Mouse (Mus musculus) limb, embryonic 11.5 days (tissue): ENCODE results near the gene Rasal3. TPM values are rescaled to one million over a fixed set of nuclear protein-coding genes. Genes with fewer than 3 reads are reported as not detected.

Experiments used
- ATAC-seq: fragments of 200-750 bp; cut with Nextera tagmentation; 2 replicates; pipeline ENCODE4 v1.8.0; 2017; ENCODE audit warnings: low read depth; ENCODE audit not compliant: insufficient number of reproducible peaks, low FRiP score, low TSS enrichment
- DNase-seq: peaks from one replicate; pipeline ENCODE4 v3.0.0-alpha.2; 2015; ENCODE audit warnings: low spot score
- H3K27ac ChIP-seq: fragments of 300-500 bp; sonication (generic); replicated peaks from 2 replicates; pipeline ENCODE4 v1.5.1; 2014; ENCODE audit warnings: low read depth, mild to moderate bottlenecking, low read length
- H3K27me3 ChIP-seq: fragments of 300-500 bp; sonication (generic); 2 replicates; pipeline ENCODE4 v1.6.1; 2014; ENCODE audit warnings: mild to moderate bottlenecking, low read length, mixed read lengths; ENCODE audit not compliant: control insufficient read depth, insufficient read depth
- H3K36me3 ChIP-seq: fragments of 300-500 bp; sonication (generic); 2 replicates; pipeline ENCODE4 v1.6.1; 2014; ENCODE audit warnings: mild to moderate bottlenecking, low read length, moderate library complexity, mixed read lengths; ENCODE audit not compliant: control insufficient read depth, insufficient read depth
- H3K4me1 ChIP-seq: fragments of 300-500 bp; sonication (generic); 2 replicates; pipeline ENCODE4 v1.6.1; 2014; ENCODE audit warnings: low read length, mixed read lengths; ENCODE audit not compliant: control insufficient read depth, insufficient read depth
- H3K4me2 ChIP-seq: fragments of 300-500 bp; sonication (generic); 2 replicates; pipeline ENCODE4 v1.6.1; 2014; ENCODE audit warnings: low read depth, mild to moderate bottlenecking, moderate library complexity; ENCODE audit not compliant: severe bottlenecking
- H3K4me3 ChIP-seq: fragments of 300-500 bp; sonication (generic); 2 replicates; pipeline ENCODE4 v1.5.1; 2014; ENCODE audit warnings: low read depth, low read length
- H3K9ac ChIP-seq: fragments of 300-500 bp; sonication (generic); 2 replicates; pipeline ENCODE4 v1.6.1; 2014; ENCODE audit warnings: mild to moderate bottlenecking, low read length
- H3K9me3 ChIP-seq: fragments of 300-500 bp; sonication (generic); 2 replicates; pipeline ENCODE4 v1.6.1; 2016; ENCODE audit warnings: low read length; ENCODE audit not compliant: control insufficient read depth
- WGBS: fragments of 180-500 bp; shearing (Covaris S2); extraction: QIAGEN DNeasy Blood & Tissue Kit; methylation state at CpG from one replicate; pipeline ENCODE4 v1.1.7; 2014; 5-methylcytosine and 5-hydroxymethylcytosine counted together
- polyA plus RNA-seq: library from polyadenylated mRNA; unstranded; fragments of >200 nt; fragmentation: Nextera tagmentation; extraction: Ambion mirVana; gene quantifications from 2 replicates; pipeline ENCODE4 v1.2.1, GENCODE M21; 2014

Gene Rasal3
- 0.64 and 0.69 TPM in 2 replicates for polyA plus RNA-seq

DNA sequence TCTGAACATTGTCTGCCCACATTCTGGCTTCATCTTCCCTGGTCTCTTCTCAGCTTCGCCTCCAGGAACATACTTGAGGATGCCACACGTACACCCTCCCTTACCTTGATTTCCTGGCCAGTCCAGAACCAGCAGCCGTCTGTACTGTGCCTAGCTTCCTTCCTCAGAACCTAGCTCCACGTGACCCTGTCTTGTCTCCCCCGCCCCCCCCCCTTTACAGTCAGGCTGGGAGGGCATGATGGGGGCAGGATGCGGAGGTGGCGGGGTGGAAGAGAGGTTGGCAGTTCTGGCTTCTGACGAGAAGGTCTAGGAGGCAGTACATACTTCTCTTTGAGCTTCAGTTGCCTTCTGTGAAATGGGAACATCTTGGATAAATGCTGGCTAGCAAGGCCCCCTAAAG, at the start of gene Rasal3:
TSS of gene Rasal3 (minus strand) at position 167 of the 400 bp plus-strand sequence.
- Histone ChIP-seq H3K4me1 (no peaks in the 10 kb centered on the region), H3K9ac (no peak within 1 kb of the TSS), H3K27me3 (peaks cover 6% of the 10 kb centered on the region), H3K9me3 (no peaks in the 10 kb centered on the region), H3K27ac (no peak within 1 kb of the TSS), H3K4me3 (no peak within 1 kb of the TSS), H3K4me2 (no peak within 1 kb of the TSS), H3K36me3 (no peaks in the 10 kb centered on the region)
- WGBS: 79% methylated on average over 8 of the region's 8 CpGs
- DNase-seq: no peak
- no peak for ATAC-seq

DNA sequence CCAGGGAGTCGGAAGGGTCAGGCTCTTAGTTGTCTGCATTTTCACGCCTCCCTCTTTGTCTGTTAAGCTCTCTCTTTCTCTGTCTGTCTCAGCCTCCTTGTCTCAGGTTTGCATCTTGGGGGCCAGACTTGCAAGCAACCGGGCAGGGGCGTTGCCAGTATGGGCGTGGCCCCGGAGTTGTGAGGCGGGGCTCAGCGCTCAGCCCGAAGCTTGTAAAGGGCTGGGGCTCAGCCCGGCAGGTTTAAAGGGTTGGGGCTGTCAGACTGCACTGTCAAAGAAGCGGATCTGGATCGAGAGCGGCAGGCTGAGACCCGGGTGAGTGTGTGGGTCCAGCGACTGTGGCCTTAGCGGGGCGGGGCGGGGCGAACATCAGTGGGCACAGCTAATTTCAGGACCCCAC, 49.1 kb upstream of the Rasal3 start, which contains the start of gene Cyp4f39:
TSS of gene Cyp4f39 (plus strand) at position 242 of the 400 bp plus-strand sequence.
- no peaks in the 10 kb centered on the region for H3K36me3 ChIP-seq
- no peaks in the 10 kb centered on the region for H3K9me3 ChIP-seq
- peak within 1 kb of the TSS; percentile 53 for H3K4me2 ChIP-seq
- 0 out of 2 replicates have a peak within 1 kb of the TSS, but pooled peaks have one; percentile 22 for H3K9ac ChIP-seq
- peak within 1 kb of the TSS; percentile 20; the same call in 1 of the 2 replicates for H3K4me3 ChIP-seq
- no peaks in the 10 kb centered on the region for H3K4me1 ChIP-seq
- no peak within 1 kb of the TSS for H3K27ac ChIP-seq
- ATAC-seq (0 out of 2 replicates have a peak, but pooled peaks have one; percentile 62), DNase-seq (peak; percentile 68)
- H3K27me3 ChIP-seq: peaks cover 3% of the 10 kb centered on the region; the same call in 1 of the 2 replicates
- WGBS: 1% methylated on average over 19 of the region's 19 CpGs

DNA sequence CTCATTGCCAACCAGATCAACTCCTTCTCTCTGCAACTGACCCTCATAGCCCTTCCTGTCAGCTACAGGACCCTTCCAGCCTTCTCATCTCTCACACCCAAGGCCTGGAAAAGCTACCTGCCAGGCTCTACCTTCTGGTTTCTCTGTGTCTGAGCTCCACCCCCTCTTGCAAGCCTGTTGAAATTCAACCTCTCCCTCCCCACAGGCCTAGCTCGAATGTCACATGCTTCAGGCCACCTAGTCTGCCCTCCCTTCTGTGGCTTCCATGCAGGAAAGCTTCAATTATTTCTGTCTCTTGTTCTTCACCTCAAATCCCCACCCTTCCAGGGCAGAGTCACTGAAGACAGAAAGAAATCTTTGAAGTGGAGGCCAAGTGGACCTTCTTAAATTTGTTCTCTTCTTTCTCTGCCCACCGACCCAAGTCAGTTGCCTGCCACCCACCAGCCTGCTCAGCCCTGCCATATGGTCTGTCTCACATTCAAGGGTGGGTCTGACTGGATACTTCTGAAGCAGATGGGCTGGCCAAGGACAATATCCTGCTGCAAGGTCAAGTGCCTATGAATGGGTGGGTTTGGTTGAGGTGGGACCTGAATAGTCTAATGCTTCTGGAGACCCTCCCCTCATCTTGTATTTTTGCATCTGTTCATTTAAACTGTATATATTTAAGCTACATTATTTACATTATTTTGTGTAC, 47.6 kb upstream of the Rasal3 start:
- Histone ChIP-seq H3K4me3 (no peak overlapping the region), H3K27me3 (peaks cover 3% of the 10 kb centered on the region; the same call in 1 of the 2 replicates), H3K27ac (no peak overlapping the region), H3K4me2 (no peak overlapping the region), H3K36me3 (no peaks in the 10 kb centered on the region), H3K9ac (no peak overlapping the region), H3K9me3 (no peaks in the 10 kb centered on the region), H3K4me1 (no peaks in the 10 kb centered on the region)
- no peak for ATAC-seq
- WGBS: 31% methylated on average over 2 of the region's 2 CpGs
- DNase-seq: no peak

DNA sequence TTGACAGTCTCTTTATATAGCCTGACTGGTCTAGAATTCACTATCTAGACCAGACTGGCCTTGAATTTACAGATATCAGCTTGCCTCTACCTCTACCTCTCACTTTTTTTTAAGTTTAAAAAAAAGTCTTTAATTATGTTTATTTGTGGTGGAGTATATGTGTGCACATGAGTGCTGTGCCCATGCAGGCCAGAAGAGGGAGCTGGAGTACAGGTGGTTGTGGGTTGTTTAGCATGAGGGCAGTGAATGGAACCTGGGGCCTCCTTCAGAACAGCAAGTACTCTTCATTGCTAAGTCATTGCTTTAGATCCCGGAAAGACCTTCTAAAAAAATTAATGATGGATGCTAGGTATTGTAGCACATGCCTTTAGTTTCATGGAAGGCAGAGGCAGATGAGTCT, 45.7 kb upstream of the Rasal3 start:
- Histone ChIP-seq H3K4me1 (no peaks in the 10 kb centered on the region), H3K9me3 (no peaks in the 10 kb centered on the region), H3K27me3 (peaks cover 3% of the 10 kb centered on the region; the same call in 1 of the 2 replicates), H3K9ac (no peak overlapping the region), H3K27ac (no peak overlapping the region), H3K4me3 (no peak overlapping the region), H3K4me2 (no peak overlapping the region), H3K36me3 (no peaks in the 10 kb centered on the region)
- ATAC-seq (no peak), DNase-seq (no peak)
- WGBS: 84% methylated on average over 1 of the region's 1 CpGs

DNA sequence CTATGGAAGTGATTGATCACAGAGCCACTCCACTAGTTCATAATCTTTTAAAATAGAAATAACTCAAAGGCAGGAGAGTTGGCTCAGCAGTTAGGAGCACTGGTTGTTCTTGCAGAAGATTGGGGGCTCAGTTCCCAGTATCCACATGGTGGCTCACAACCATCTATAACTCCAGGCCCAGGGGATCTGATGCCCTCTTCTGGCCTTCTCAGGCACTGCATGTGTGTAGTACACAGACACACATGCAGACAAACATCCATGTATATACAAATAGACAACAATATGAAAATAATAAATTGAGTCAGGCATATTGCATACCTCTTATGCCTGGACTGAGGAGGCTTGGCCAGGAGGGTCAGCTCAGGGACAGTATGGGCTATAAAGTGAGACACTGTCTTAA, 43.8 kb upstream of the Rasal3 start:
- Histone ChIP-seq H3K9ac (no peak overlapping the region), H3K27me3 (no peaks in the 10 kb centered on the region), H3K4me1 (no peaks in the 10 kb centered on the region), H3K4me2 (no peak overlapping the region), H3K4me3 (no peak overlapping the region), H3K36me3 (no peaks in the 10 kb centered on the region), H3K27ac (no peak overlapping the region), H3K9me3 (no peaks in the 10 kb centered on the region)
- ATAC-seq (no peak), DNase-seq (no peak)

DNA sequence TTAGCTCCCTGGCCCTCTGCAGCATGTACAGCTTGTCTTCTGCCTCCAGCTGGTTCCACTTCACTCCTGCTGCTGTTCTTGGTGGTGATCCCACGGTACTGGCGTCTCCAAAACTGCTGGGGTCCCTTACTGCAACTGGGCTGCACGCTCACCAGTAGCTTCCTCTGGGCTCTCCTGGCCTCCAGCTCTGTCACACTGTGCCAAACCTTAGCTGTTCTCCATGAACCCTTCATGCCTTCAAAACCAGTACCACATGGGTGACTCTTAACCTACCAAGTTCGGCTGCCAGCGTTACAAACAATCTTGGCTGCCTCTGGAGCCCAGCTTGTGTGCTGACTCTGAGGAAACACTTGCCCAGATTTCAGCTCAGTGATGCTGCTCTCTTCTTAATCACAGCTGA, 41.6 kb upstream of the Rasal3 start:
- Histone ChIP-seq H3K36me3 (no peaks in the 10 kb centered on the region), H3K4me1 (no peaks in the 10 kb centered on the region), H3K27ac (no peak overlapping the region), H3K4me2 (no peak overlapping the region), H3K9me3 (no peaks in the 10 kb centered on the region), H3K9ac (no peak overlapping the region), H3K27me3 (no peaks in the 10 kb centered on the region), H3K4me3 (no peak overlapping the region)
- ATAC-seq (no peak), DNase-seq (no peak)
- WGBS: 79% methylated on average over 5 of the region's 5 CpGs

DNA sequence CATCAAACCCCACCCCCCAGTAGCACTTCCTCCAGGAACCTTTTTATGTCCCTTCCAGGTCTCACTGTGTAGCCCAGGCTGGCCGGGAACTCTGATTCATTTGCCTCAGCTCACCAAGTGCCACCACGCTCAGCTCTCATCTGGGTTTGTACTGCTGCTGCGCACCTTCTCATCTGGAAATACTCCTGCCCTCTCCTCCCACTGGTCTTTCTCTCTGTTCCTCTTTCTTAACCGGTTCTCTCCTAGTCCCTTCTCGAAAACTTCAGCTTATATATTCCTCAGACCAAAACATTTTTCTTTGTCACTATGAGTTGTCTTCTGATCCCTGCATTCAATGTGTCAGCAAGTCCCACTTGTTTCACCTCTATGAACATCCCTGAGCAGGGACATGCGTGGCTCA, 39.9 kb upstream of the Rasal3 start:
- no peak for DNase-seq
- no peaks in the 10 kb centered on the region for H3K36me3 ChIP-seq
- H3K4me3 ChIP-seq: no peak overlapping the region
- WGBS: 73% methylated on average over 6 of the region's 6 CpGs
- H3K9ac ChIP-seq: no peak overlapping the region
- H3K27me3 ChIP-seq: no peaks in the 10 kb centered on the region
- H3K4me1 ChIP-seq: no peaks in the 10 kb centered on the region
- H3K9me3 ChIP-seq: no peaks in the 10 kb centered on the region
- H3K4me2 ChIP-seq: no peak overlapping the region
- no peak overlapping the region for H3K27ac ChIP-seq
- no peak for ATAC-seq

DNA sequence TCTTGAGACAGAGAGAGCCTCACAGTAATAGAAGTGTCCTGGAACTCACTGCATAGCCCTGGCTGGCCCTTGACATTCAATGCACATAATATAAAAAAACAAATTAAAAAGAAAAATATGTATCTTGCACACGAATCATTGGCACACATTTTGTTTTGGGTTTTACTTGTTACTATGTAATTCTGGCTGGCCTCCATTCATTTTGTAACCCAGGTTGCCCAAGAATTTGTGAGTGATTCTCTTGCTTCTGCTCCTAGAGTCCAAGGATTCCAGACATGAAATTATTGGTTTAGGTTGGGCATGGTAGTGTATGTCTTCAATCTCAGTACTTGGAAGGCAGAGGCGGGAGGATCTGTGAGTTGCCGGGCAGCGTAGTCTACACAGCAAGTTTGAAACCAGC, 33.7 kb upstream of the Rasal3 start:
- 95% methylated on average over 4 of the region's 4 CpGs for WGBS
- Histone ChIP-seq H3K36me3 (no peaks in the 10 kb centered on the region), H3K9ac (no peak overlapping the region), H3K27me3 (no peaks in the 10 kb centered on the region), H3K4me1 (no peaks in the 10 kb centered on the region), H3K4me2 (no peak overlapping the region), H3K9me3 (no peaks in the 10 kb centered on the region), H3K27ac (no peak overlapping the region), H3K4me3 (no peak overlapping the region)
- DNase-seq (no peak), ATAC-seq (no peak)

DNA sequence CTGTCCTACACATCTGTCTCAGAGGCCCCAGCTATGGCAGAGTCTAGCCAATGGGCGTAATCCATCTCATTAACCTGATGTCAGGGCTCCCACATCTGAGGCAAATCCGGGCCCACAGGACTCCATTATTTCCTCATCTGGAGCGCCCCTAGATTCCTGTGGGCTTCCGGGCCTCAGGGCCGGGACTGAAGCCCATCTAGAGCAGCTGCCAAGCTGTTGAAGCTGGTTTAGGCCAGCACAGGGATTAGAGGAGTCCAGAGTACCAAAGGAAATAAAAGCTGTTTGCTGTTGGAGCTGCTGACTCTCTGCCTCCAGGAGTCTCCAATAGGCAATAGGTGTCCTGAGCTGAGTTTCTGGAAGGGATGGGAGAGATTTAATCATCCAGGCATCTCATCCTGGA, 31.8 kb upstream of the Rasal3 start:
- Histone ChIP-seq H3K4me3 (no peak overlapping the region), H3K27me3 (no peaks in the 10 kb centered on the region), H3K9me3 (no peaks in the 10 kb centered on the region), H3K4me2 (no peak overlapping the region), H3K9ac (no peak overlapping the region), H3K36me3 (no peaks in the 10 kb centered on the region), H3K27ac (no peak overlapping the region), H3K4me1 (no peaks in the 10 kb centered on the region)
- ATAC-seq (no peak), DNase-seq (no peak)
- 67% methylated on average over 5 of the region's 5 CpGs for WGBS
